Mouse (Mus musculus) CH12F3 (cell line): ENCODE data around the gene Rbm42.

Source experiments
- in situ Hi-C: fragments of 300-500 bp; cut with MboI; formaldehyde crosslinking; loops from 2 replicates; pipeline ENCODE4 v1.14.3; 2020; ENCODE audit warnings: low sequenced_read_pairs

Rbm42 gene

GRCm38 (mm10) chr7:30618658-30619057, 31.5 kb downstream of the Rbm42 start:
- in situ Hi-C loops: no loop called here

GRCm38 (mm10) chr7:30615049-30615760, 34.9 kb downstream of the Rbm42 start:
- in situ Hi-C loops: no loop called here

DNA sequence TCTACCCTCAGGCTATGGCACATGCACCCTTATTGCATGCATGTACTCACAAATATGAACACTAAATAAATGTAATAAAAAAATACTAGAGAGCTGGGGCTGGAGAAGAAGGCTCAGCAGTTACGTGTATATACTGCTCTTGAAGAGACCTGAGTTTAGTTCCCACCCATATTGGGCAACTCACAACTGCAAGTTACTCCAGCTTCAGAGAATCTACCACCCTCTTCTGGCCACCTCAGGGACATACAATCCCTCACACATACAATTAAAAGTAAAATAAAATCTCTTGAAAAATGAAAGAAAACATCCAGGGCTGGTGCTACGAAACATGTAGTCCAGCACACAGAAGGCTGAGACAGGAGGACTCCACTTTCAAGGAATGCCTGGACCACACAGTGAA, 35.7 kb downstream of the Rbm42 start:
- in situ Hi-C loops: no loop called here

- in situ Hi-C loops: no loop called here
Measured at GRCm38 (mm10) chr7:30613529-30614112, 36.5 kb downstream of the Rbm42 start.

- in situ Hi-C loops: no loop called here
Measured at GRCm38 (mm10) chr7:30612654-30613402, 37.3 kb downstream of the Rbm42 start, which contains the start of gene Upk1a. TSS of gene Upk1a (minus strand) at chr7:30612847.

DNA sequence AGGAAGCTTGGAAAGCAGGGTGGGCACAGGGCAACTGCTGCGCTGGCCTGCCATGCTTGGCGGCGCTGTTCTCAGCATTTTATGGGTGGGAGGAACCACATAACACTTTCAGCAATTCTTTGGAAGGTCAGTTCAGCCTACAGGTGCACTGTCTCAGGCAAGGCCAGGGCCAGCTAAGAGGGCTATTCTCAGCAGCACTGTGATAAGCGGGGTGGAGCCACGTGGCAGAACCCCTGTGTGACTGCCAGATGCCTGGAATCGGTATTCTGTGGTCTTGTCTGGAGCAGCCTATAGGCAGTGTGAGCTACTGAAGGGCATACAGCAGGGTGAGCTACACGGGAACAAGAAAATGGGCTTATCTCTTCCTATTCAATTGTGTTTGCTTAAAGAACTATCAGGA, 40.1 kb downstream of the Rbm42 start:
- in situ Hi-C loops: no loop called here

GRCm38 (mm10) chr7:30608476-30608875, 41.6 kb downstream of the Rbm42 start:
- in situ Hi-C loops: no loop called here

- in situ Hi-C loops: no loop called here
Measured at GRCm38 (mm10) chr7:30607706-30608309, 42.3 kb downstream of the Rbm42 start.

DNA sequence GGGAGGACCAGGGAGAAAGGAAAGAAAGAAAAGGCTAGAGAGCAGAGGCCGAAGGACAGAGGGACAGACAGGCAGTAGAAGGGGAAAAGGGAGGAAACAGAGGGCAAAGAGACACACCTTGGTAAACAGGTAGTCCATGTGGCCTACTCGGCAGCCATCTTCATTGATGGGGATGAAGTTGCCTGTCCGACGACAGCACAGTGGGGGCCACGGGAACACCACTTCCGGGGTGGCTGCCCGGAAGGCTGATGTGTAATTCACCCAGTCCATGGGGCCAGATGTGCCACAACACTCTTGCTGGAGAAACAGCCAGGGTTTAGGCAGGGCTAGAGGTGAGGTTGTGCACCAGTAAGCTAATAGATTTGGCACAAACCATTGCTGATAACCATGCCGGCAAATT, 45.2 kb downstream of the Rbm42 start:
- in situ Hi-C loops: no loop called here

GRCm38 (mm10) chr7:30604424-30604823, 45.7 kb downstream of the Rbm42 start:
- in situ Hi-C loops: no loop called here

GRCm38 (mm10) chr7:30602583-30602982, 47.5 kb downstream of the Rbm42 start:
- in situ Hi-C loops: no loop called here

- in situ Hi-C loops: no loop called here
Measured at GRCm38 (mm10) chr7:30600651-30601050, 49.5 kb downstream of the Rbm42 start.

DNA sequence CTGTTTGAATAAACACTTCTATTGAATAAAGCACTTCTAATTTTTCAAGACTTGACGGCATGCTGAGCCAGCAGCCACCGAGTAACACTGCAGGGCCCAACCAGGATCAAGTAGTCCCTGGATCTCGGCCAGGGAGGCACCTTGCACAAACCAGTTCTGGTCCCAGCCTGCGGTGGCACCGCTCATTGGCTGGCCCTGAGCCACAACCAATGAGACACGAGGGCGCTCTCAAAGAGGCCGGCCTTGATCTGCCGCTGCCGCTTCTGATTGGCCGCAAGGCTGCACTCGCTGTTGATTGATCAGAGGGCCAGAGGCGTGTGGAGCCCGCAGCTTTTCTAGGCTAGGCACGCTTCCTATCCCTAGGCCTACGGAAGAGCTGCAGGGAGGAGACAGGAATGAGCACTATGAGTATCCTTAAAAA, 50.2 kb downstream of the Rbm42 start:
- in situ Hi-C loops: no loop called here

DNA sequence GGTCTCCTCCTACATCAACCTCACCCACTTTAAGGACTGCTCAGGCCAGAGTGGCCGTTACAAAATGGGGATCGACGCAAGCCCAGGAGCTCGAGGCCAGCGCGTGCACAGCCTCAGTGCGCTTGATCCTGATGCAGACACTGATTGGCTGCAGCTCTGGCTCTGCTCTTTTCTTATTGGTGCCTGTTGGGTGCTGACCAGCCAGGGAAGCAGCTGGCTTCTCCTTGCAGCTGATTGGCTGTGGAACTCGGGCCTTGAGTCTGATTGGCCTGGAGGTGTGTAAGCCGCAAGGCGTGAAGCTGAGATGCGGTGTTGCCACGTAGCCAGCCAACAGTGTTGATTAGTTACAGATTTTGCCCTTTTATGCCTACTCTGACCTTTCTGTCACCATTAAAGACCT, 51.3 kb downstream of the Rbm42 start, which contains the start of gene Zbtb32:
Gene Zbtb32, minus strand, starts transcription at position 124 of the 400 bp plus-strand sequence.
- in situ Hi-C loops: no loop called here

DNA sequence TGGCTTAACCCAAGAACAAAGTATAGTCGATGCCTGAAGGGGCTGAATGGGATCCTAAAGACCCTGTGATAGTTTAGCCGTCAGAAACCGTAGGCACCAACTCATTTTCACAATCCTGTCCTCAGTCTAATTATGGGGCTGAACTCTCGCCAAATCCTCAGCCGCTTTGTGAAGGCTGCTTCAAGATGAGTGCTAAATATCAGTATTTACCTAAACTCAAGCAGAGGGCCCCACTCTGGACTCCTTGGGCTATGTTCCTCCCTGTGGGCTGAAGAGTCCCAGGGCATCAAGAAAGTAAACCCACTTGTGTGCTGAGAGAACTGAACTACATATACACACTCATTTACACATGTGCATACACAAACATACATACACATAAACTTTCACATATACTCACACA, 53.3 kb downstream of the Rbm42 start:
- in situ Hi-C loops: no loop called here

- in situ Hi-C loops: no loop called here
Measured at GRCm38 (mm10) chr7:30596093-30596492, 54.0 kb downstream of the Rbm42 start.

DNA sequence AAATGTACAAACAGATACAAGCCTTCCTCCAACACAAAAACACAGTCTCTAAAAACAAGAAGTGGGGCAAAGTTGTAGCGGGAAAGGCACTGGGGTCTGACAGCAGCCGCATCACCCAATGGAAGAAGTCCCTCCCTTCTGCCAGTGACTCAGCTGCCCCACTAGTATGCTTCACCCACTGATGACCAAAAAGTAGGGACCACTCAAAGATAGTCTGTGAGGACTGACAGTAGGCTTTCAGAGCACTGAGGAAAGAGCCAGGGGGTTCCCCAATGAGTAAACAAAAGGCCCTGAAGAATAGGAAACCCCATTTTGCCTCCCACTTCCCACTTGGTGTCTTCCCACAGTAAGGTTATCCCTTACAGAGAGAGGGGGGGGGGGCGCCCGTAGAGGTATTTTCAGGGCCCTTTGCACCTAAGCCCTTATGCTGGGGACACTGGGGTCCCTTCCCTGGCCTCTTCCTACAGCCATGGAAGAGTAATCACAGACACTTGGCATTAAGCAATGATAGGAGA, 55.5 kb downstream of the Rbm42 start:
- in situ Hi-C loops: no loop called here

DNA sequence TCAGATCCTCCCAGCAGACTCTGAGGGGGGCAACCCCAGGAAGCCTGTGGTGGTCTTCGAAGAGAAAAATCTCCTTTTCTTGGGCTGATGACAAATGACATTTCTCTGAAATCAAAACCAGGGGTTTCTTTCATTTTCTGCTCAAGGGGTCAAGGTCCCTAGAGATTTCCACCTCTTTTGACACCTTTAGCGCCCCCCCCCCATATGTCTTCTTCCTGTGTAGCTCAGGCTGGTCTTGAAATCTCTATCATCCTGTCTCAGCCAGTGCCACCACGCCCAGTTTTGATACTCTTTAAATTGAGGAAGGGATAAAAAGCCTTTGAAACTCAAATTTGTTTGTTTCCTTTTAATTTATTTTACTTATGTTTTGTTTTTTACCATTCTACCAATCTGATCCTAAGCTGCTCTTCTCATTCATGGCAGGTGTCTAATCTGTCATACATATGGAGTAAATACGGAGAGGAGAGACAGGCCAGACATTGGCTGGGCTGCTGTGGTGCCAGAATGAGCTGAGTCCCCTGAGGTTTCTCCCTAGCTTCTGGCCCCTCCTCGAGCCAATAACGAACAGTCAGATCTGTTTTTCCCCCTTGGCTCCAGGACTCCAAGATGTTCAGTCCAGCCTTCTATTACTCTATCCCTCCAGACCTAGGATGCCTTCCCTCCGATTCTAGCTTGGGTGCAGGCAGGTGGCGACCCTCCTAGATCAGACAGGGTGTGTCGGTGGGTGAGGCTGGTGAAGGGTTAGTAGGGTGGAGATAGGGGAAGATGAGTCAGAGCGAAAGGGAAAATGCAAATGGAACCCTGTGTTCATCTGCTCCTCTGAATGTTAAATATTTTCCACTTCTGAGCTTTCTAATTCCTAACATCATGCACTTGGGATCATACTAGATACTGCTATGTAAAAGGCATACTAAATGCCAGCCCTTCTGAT, 56.3 kb downstream of the Rbm42 start:
- in situ Hi-C loops: no loop called here

DNA sequence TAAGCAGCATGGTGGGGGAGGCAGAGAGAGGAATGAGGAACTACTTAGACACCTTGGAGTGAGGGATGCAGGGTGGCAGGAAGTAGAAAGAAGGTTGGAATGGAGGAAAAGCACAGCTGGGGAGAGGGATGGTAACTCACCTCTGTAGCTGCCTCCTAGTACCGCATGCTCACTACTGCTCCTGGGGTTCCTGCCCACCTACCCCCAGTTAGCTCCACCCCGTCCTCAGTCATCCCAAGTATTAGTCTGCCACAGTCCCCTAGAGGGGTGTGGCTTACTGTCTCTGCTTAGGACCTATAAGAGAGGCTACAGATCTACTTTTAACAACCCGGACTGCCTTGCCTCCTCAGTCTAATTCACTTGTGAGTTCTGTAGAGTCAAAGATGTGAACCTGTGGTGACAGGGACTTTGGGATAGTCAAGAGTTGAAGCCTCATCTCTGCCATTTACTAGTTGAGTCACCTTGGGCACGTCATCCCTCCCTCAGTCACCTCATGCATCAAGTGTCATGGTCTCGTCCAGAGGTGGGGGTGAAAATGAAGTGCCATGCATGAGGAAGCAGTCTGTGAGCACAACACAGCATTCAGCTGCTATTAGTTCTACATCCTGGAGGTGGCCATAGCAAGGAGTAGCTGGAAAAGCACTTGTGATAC, 57.2 kb downstream of the Rbm42 start:
- in situ Hi-C loops: no loop called here

- in situ Hi-C loops: no loop called here
Measured at GRCm38 (mm10) chr7:30591605-30591951, 58.5 kb downstream of the Rbm42 start.
